Mouse (Mus musculus) midbrain, embryonic 14.5 days (tissue): Measurements from ENCODE around the gene Hcrt. TPM values are rescaled to one million over a fixed set of nuclear protein-coding genes. Genes with fewer than 3 reads are reported as not detected.
A peak's percentile ranks its signal among the peaks of the same experiment; 100 is the strongest.

Experiments
- ATAC-seq: fragments of 200-750 bp; cut with Nextera tagmentation; 2 replicates; pipeline ENCODE4 v1.8.0; 2017; ENCODE audit warnings: moderate number of reproducible peaks, moderate library complexity; ENCODE audit not compliant: low FRiP score, low TSS enrichment
- DNase-seq: peaks from one replicate; pipeline ENCODE4 v3.0.0-alpha.2; 2015
- H3K27ac ChIP-seq: fragments of 300-500 bp; sonication (generic); replicated peaks from 2 replicates; pipeline ENCODE4 v1.5.1; 2014; ENCODE audit warnings: mild to moderate bottlenecking, low read depth, low read length, moderate library complexity
- H3K27me3 ChIP-seq: fragments of 300-500 bp; sonication (generic); 2 replicates; pipeline ENCODE4 v1.6.1; 2014; ENCODE audit warnings: low read length, control low read depth, mixed read lengths; ENCODE audit not compliant: control insufficient read depth, insufficient read depth
- H3K36me3 ChIP-seq: fragments of 300-500 bp; sonication (generic); 2 replicates; pipeline ENCODE4 v1.6.1; 2014; ENCODE audit warnings: low read length, control low read depth; ENCODE audit not compliant: control insufficient read depth, insufficient read depth
- H3K4me1 ChIP-seq: fragments of 300-500 bp; sonication (generic); 2 replicates; pipeline ENCODE4 v1.6.1; 2014; ENCODE audit warnings: mild to moderate bottlenecking, antibody characterized with exemption, low read length, control low read depth; ENCODE audit not compliant: control insufficient read depth, insufficient read depth
- H3K4me2 ChIP-seq: fragments of 300-500 bp; sonication (generic); 2 replicates; pipeline ENCODE4 v1.6.1; 2014; ENCODE audit warnings: mild to moderate bottlenecking, low read length, moderate library complexity
- H3K4me3 ChIP-seq: fragments of 300-500 bp; sonication (generic); replicated peaks from 2 replicates; pipeline ENCODE4 v1.5.1; 2014; ENCODE audit warnings: low read depth, low read length
- H3K9ac ChIP-seq: fragments of 300-500 bp; sonication (generic); replicated peaks from 2 replicates; pipeline ENCODE4 v1.6.1; 2014; ENCODE audit warnings: mild to moderate bottlenecking, low read length, moderate library complexity
- H3K9me3 ChIP-seq: fragments of 300-500 bp; sonication (generic); 2 replicates; pipeline ENCODE4 v1.6.1; 2016; ENCODE audit warnings: low read length, control low read depth, mixed read lengths; ENCODE audit not compliant: control insufficient read depth
- WGBS: fragments of 180-500 bp; shearing (Covaris S2); extraction: QIAGEN DNeasy Blood & Tissue Kit; methylation state at CpG from one replicate; pipeline ENCODE4 v1.1.7; 2014; 5-methylcytosine and 5-hydroxymethylcytosine counted together
- polyA plus RNA-seq: library from polyadenylated mRNA; unstranded; fragments of >200 nt; fragmentation: Nextera tagmentation; extraction: Ambion mirVana; gene quantifications from 2 replicates; pipeline ENCODE4 v1.2.1, GENCODE M21; 2014

Gene Hcrt
- polyA plus RNA-seq, 1 experiment from 2014 or later = not detected

GRCm38 (mm10) chr11:100775921-100776320 is 13.2 kb upstream of the Hcrt start:
- Histone ChIP-seq H3K4me3 (no peak overlapping the region), H3K27me3 (no peaks in the 10 kb centered on the region), H3K4me2 (no peak overlapping the region), H3K9ac (no peak overlapping the region), H3K4me1 (no peaks in the 10 kb centered on the region), H3K36me3 (peaks cover 2% of the 10 kb centered on the region; the same call in 1 of the 2 replicates), H3K9me3 (no peaks in the 10 kb centered on the region), H3K27ac (no peak overlapping the region)
- ATAC-seq (no peak), DNase-seq (no peak)
- 86% methylated on average over 10 of the region's 10 CpGs for WGBS

- 79% methylated on average over 4 of the region's 4 CpGs for WGBS
Measured at GRCm38 (mm10) chr11:100774261-100774660, 11.5 kb upstream of the Hcrt start.

GRCm38 (mm10) chr11:100770646-100771408 is 8.1 kb upstream of the Hcrt start, which contains the start of gene Ghdc:
Ghdc (minus strand) TSS chr11:100770957.
- ATAC-seq (no peak), DNase-seq (peak; percentile 75)
- 29% methylated on average over 17 of the region's 17 CpGs for WGBS
- Histone ChIP-seq H3K27me3 (no peaks in the 10 kb centered on the region), H3K9ac (peak within 1 kb of the TSS; percentile 9; the same call in 1 of the 2 replicates), H3K4me3 (peak within 1 kb of the TSS; percentile 38), H3K36me3 (no peaks in the 10 kb centered on the region), H3K4me2 (peak within 1 kb of the TSS; percentile 45), H3K27ac (no peak within 1 kb of the TSS), H3K9me3 (no peaks in the 10 kb centered on the region), H3K4me1 (peaks cover 3% of the 10 kb centered on the region; the same call in 1 of the 2 replicates)

More at GRCm38 (mm10) chr11:100774261-100774660, 11.5 kb upstream of the Hcrt start:
- Histone ChIP-seq H3K9ac (no peak overlapping the region), H3K27ac (no peak overlapping the region), H3K9me3 (no peaks in the 10 kb centered on the region), H3K27me3 (no peaks in the 10 kb centered on the region), H3K4me3 (no peak overlapping the region), H3K4me1 (peaks cover 3% of the 10 kb centered on the region; the same call in 1 of the 2 replicates), H3K4me2 (no peak overlapping the region), H3K36me3 (no peaks in the 10 kb centered on the region)
- ATAC-seq (no peak), DNase-seq (no peak)

- Histone ChIP-seq H3K4me1 (peaks cover 3% of the 10 kb centered on the region; the same call in 1 of the 2 replicates), H3K27ac (no peak overlapping the region)
- ATAC-seq = no peak
Measured at GRCm38 (mm10) chr11:100769980-100770379, 7.2 kb upstream of the Hcrt start.

GRCm38 (mm10) chr11:100767871-100768270 is 5.1 kb upstream of the Hcrt start:
- no peak overlapping the region for H3K4me3 ChIP-seq
- no peaks in the 10 kb centered on the region for H3K27me3 ChIP-seq
- no peak overlapping the region for H3K4me2 ChIP-seq
- H3K36me3 ChIP-seq = no peaks in the 10 kb centered on the region
- H3K4me1 ChIP-seq = peaks cover 3% of the 10 kb centered on the region; the same call in 1 of the 2 replicates
- H3K9ac ChIP-seq = no peak overlapping the region
- H3K9me3 ChIP-seq = no peaks in the 10 kb centered on the region
- WGBS = 83% methylated on average over 5 of the region's 5 CpGs
- DNase-seq (no peak), ATAC-seq (no peak)
- H3K27ac ChIP-seq = no peak overlapping the region

More at GRCm38 (mm10) chr11:100769980-100770379, 7.2 kb upstream of the Hcrt start:
- Histone ChIP-seq H3K9me3 (no peaks in the 10 kb centered on the region), H3K27me3 (no peaks in the 10 kb centered on the region), H3K36me3 (no peaks in the 10 kb centered on the region), H3K4me2 (peak overlapping the region; percentile 45), H3K4me3 (peak overlapping the region; percentile 38; the same call in 1 of the 2 replicates), H3K9ac (0 out of 2 replicates have a peak overlapping the region, but pooled peaks have one; percentile 9)
- 54% methylated on average over 6 of the region's 6 CpGs for WGBS
- no peak for DNase-seq

GRCm38 (mm10) chr11:100766726-100767125 is 4.0 kb upstream of the Hcrt start:
- Histone ChIP-seq H3K4me3 (no peak overlapping the region), H3K36me3 (no peaks in the 10 kb centered on the region), H3K9ac (no peak overlapping the region), H3K27ac (no peak overlapping the region), H3K4me1 (peaks cover 3% of the 10 kb centered on the region; the same call in 1 of the 2 replicates), H3K9me3 (no peaks in the 10 kb centered on the region), H3K27me3 (no peaks in the 10 kb centered on the region), H3K4me2 (no peak overlapping the region)
- 87% methylated on average over 9 of the region's 9 CpGs for WGBS
- DNase-seq = no peak
- ATAC-seq = no peak

GRCm38 (mm10) chr11:100761547-100762045 is 1.1 kb downstream of the Hcrt start:
- Histone ChIP-seq H3K4me2 (peak overlapping the region; percentile 60), H3K9ac (peak overlapping the region; percentile 36), H3K27me3 (no peaks in the 10 kb centered on the region), H3K4me3 (peak overlapping the region; percentile 38), H3K27ac (no peak overlapping the region), H3K36me3 (no peaks in the 10 kb centered on the region), H3K4me1 (peaks cover 10% of the 10 kb centered on the region; the same call in 1 of the 2 replicates), H3K9me3 (no peaks in the 10 kb centered on the region)
- DNase-seq (peak; percentile 93), ATAC-seq (peak; percentile 50)
- WGBS = under 1% methylated on average over 27 of the region's 27 CpGs

- peaks cover 13% of the 10 kb centered on the region for H3K36me3 ChIP-seq
- H3K4me1 ChIP-seq = peaks cover 10% of the 10 kb centered on the region; the same call in 1 of the 2 replicates
- ATAC-seq (peak; percentile 60; the same call in 1 of the 2 replicates), DNase-seq (peak; percentile 89)
- peak within 1 kb of the TSS; percentile 53 for H3K4me3 ChIP-seq
- peak within 1 kb of the TSS; percentile 73 for H3K9ac ChIP-seq
- H3K27me3 ChIP-seq = no peaks in the 10 kb centered on the region
- H3K27ac ChIP-seq = peak within 1 kb of the TSS; percentile 71
- H3K9me3 ChIP-seq = no peaks in the 10 kb centered on the region
- peak within 1 kb of the TSS; percentile 71 for H3K4me2 ChIP-seq
- under 1% methylated on average over 51 of the region's 51 CpGs for WGBS
Measured at GRCm38 (mm10) chr11:100759611-100760233, 3.0 kb downstream of the Hcrt start, which contains the start of gene Kcnh4. Kcnh4 (minus strand) TSS chr11:100759942.
